Mouse (Mus musculus) embryo, embryonic 9.5 days (tissue): Measurements from ENCODE around the gene Kif3b.
"Not testable (repeated sequence)": the region's sequence is repeated elsewhere in the genome, so short reads cannot be mapped to it uniquely, and the experiment has no call there.

Experiments
- DNase-seq: peaks from one replicate; pipeline ENCODE4 v3.0.0-alpha.2; 2017; ENCODE audit errors: extremely low spot score

The Kif3b gene

GRCm38 (mm10) chr2:153290938-153291928, at the start of gene Kif3b:
TSS of gene Kif3b (plus strand) at chr2:153291413.
- peak; percentile 89 for DNase-seq

- DNase-seq = no peak
Measured at GRCm38 (mm10) chr2:153242156-153242555, 49.1 kb upstream of the Kif3b start.

- no peak for DNase-seq
Measured at GRCm38 (mm10) chr2:153249751-153250150, 41.5 kb upstream of the Kif3b start.

GRCm38 (mm10) chr2:153256604-153257003, 34.6 kb upstream of the Kif3b start:
- no peak for DNase-seq

- no peak for DNase-seq
Measured at GRCm38 (mm10) chr2:153259030-153259863, 32.0 kb upstream of the Kif3b start.

GRCm38 (mm10) chr2:153259864-153260674, 31.1 kb upstream of the Kif3b start:
- DNase-seq = no peak

- DNase-seq = no peak
Measured at GRCm38 (mm10) chr2:153263053-153263452, 28.2 kb upstream of the Kif3b start.

GRCm38 (mm10) chr2:153267331-153267730, 23.9 kb upstream of the Kif3b start:
- DNase-seq = no peak

GRCm38 (mm10) chr2:153270231-153270915, 20.8 kb upstream of the Kif3b start:
- DNase-seq = not testable (repeated sequence)

GRCm38 (mm10) chr2:153274200-153274918, 16.9 kb upstream of the Kif3b start:
- not testable (repeated sequence) for DNase-seq

- no peak for DNase-seq
Measured at GRCm38 (mm10) chr2:153274919-153275247, 16.3 kb upstream of the Kif3b start.

GRCm38 (mm10) chr2:153275577-153275976, 15.6 kb upstream of the Kif3b start:
- DNase-seq = not testable (repeated sequence)

GRCm38 (mm10) chr2:153276440-153276839, 14.8 kb upstream of the Kif3b start:
- no peak for DNase-seq

- DNase-seq = not testable (repeated sequence)
Measured at GRCm38 (mm10) chr2:153276846-153277245, 14.4 kb upstream of the Kif3b start.

- no peak for DNase-seq
Measured at GRCm38 (mm10) chr2:153278357-153278756, 12.9 kb upstream of the Kif3b start.

- DNase-seq = no peak
Measured at GRCm38 (mm10) chr2:153283919-153284318, 7.3 kb upstream of the Kif3b start.

GRCm38 (mm10) chr2:153286524-153286923, 4.7 kb upstream of the Kif3b start:
- no peak for DNase-seq

GRCm38 (mm10) chr2:153287835-153288234, 3.4 kb upstream of the Kif3b start:
- no peak for DNase-seq

GRCm38 (mm10) chr2:153292305-153292861, 1.2 kb downstream of the Kif3b start:
- DNase-seq = peak; percentile 7

- no peak for DNase-seq
Measured at GRCm38 (mm10) chr2:153295196-153295595, 4.0 kb downstream of the Kif3b start.
